Mouse (Mus musculus): Measurements from ENCODE around the gene Plppr2.

- TF ChIP-seq USF2 (IDR thresholded peaks at IDR 0.05; ENCODE audit: borderline replicate concordance in 1 of 2, insufficient read depth in 1 of 2, low read depth in 1 of 2, low read length in 2 of 2) (no peak), CTCF (IDR thresholded peaks at IDR 0.05 in 2 of 3, conservative IDR thresholded peaks at IDR 0.05 in 1 of 3; ENCODE audit: control insufficient read depth in 1 of 3, insufficient read depth in 1 of 3, low read depth in 2 of 3, low read length in 3 of 3, poor library complexity in 1 of 3, severe bottlenecking in 1 of 3) (no peak), MAX (IDR thresholded peaks at IDR 0.05; ENCODE audit: low read length) (no peak), POLR2A (IDR thresholded peaks at IDR 0.05; ENCODE audit: control insufficient read depth in 1 of 2, insufficient read depth in 1 of 2, low read depth in 1 of 2, low read length in 2 of 2, poor library complexity in 1 of 2) (no peak), SMC3 (IDR thresholded peaks at IDR 0.05; ENCODE audit: low read depth, low read length) (no peak), MAFK (IDR thresholded peaks at IDR 0.05; ENCODE audit: borderline replicate concordance, low read depth, low read length) (no peak), E2F4 (IDR thresholded peaks at IDR 0.05; ENCODE audit: borderline replicate concordance, low read depth, low read length) (no peak), USF1 (IDR thresholded peaks at IDR 0.05; ENCODE audit: low read depth, low read length) (no peak), CHD2 (IDR thresholded peaks at IDR 0.05; ENCODE audit: low read length) (no peak), POLR2AphosphoS5 (IDR thresholded peaks at IDR 0.05; ENCODE audit: borderline replicate concordance, low read depth, low read length) (no peak), MEF2A (IDR thresholded peaks at IDR 0.05; ENCODE audit: extremely low read depth, insufficient replicate concordance, low read depth, low read length, poor library complexity, severe bottlenecking) (no peak), TAL1 (IDR thresholded peaks at IDR 0.05; ENCODE audit: low read length) (no peak), EP300 (IDR thresholded peaks at IDR 0.05; ENCODE audit: low read depth in 1 of 2, low read length in 2 of 2) (no peak)
These were observed 32.8 kb upstream of the Plppr2 start for GRCm38 (mm10) chr9:21904031-21904430.
